Mouse (Mus musculus) forelimb bud, embryonic 11.5 days (tissue): ENCODE results near the gene Plekhg1.

Source experiments
- DNase-seq: peaks from one replicate; pipeline ENCODE4 v3.0.0-alpha.2; 2012; ENCODE audit warnings: low read depth, low spot score

Gene Plekhg1

GRCm38 (mm10) chr10:3740148-3740503 is at the start of gene Plekhg1:
Gene Plekhg1, plus strand, starts transcription at chr10:3740364.
- DNase-seq: peak; percentile 74

- DNase-seq: no peak
Observed at GRCm38 (mm10) chr10:3692791-3693190, 47.4 kb upstream of the Plekhg1 start.

GRCm38 (mm10) chr10:3693699-3694280 is 46.4 kb upstream of the Plekhg1 start:
- no peak for DNase-seq

- no peak for DNase-seq
Observed at GRCm38 (mm10) chr10:3695332-3695905, 44.7 kb upstream of the Plekhg1 start.

- no peak for DNase-seq
Observed at GRCm38 (mm10) chr10:3696727-3697348, 43.3 kb upstream of the Plekhg1 start.

- DNase-seq: no peak
Observed at GRCm38 (mm10) chr10:3697500-3697899, 42.7 kb upstream of the Plekhg1 start.

GRCm38 (mm10) chr10:3700225-3701073 is 39.7 kb upstream of the Plekhg1 start:
- no peak for DNase-seq

GRCm38 (mm10) chr10:3701832-3702231 is 38.3 kb upstream of the Plekhg1 start:
- no peak for DNase-seq

GRCm38 (mm10) chr10:3702585-3702984 is 37.6 kb upstream of the Plekhg1 start:
- DNase-seq: no peak

GRCm38 (mm10) chr10:3706231-3706630 is 33.9 kb upstream of the Plekhg1 start:
- DNase-seq: no peak

GRCm38 (mm10) chr10:3710081-3710480 is 30.1 kb upstream of the Plekhg1 start:
- no peak for DNase-seq

- no peak for DNase-seq
Observed at GRCm38 (mm10) chr10:3715302-3715943, 24.7 kb upstream of the Plekhg1 start.

- DNase-seq: no peak
Observed at GRCm38 (mm10) chr10:3718021-3718865, 21.9 kb upstream of the Plekhg1 start.

GRCm38 (mm10) chr10:3720296-3720695 is 19.9 kb upstream of the Plekhg1 start:
- no peak for DNase-seq

GRCm38 (mm10) chr10:3722339-3722738 is 17.8 kb upstream of the Plekhg1 start:
- DNase-seq: no peak

- DNase-seq: no peak
Observed at GRCm38 (mm10) chr10:3724665-3725064, 15.5 kb upstream of the Plekhg1 start.

GRCm38 (mm10) chr10:3729666-3730065 is 10.5 kb upstream of the Plekhg1 start:
- no peak for DNase-seq

GRCm38 (mm10) chr10:3730314-3730713 is 9.8 kb upstream of the Plekhg1 start:
- peak; percentile 51 for DNase-seq

GRCm38 (mm10) chr10:3737034-3737433 is 3.1 kb upstream of the Plekhg1 start:
- DNase-seq: peak; percentile 57

GRCm38 (mm10) chr10:3740504-3741388 is 582 bp downstream of the Plekhg1 start:
- DNase-seq: peak; percentile 82
